Mouse (Mus musculus): ENCODE results near the gene BC052040. TPM values are rescaled to one million over a fixed set of nuclear protein-coding genes. Genes with fewer than 3 reads are reported as not detected.
A peak's percentile ranks its signal among the peaks of the same experiment; 100 is the strongest.

The BC052040 gene
- total RNA-seq, 2 experiments from 2014 or later, result 7.4 to 7.6 TPM

DNA sequence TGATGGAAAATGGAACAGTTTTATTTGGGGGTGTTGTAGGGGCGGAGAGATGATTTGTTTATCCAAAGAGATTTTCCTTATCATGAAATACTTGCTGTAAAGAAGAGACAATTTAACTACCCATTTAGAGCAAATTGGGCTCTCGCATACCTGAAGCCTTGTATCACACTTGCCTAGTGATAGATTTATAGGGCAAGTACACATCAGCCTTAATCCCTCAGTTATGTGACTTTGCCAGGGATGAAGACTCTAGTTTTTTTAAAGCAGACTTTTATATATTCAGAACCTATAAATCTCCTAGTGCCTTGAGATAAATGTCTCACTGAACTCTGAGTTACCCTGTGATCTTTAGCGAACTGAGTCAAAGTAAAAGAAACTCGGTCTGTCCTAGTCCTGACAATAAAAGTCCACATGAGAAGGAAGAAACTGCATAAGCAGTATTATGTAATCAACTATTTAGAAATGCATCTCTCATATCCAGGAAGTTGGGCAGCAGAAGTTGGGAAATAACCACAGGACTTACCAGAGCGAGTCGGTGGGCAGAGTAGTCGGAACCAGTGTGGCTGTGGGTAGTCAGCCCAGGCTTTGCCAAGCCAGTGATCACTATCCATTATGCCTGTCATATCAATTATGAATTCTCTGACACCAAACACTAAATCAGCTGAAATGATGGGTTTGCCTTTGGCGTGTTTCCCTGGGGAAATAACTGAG is 183.2 kb downstream of the BC052040 start:
- DNase-seq (ENCODE audit: low spot score in 2 of 2), result no peak

DNA sequence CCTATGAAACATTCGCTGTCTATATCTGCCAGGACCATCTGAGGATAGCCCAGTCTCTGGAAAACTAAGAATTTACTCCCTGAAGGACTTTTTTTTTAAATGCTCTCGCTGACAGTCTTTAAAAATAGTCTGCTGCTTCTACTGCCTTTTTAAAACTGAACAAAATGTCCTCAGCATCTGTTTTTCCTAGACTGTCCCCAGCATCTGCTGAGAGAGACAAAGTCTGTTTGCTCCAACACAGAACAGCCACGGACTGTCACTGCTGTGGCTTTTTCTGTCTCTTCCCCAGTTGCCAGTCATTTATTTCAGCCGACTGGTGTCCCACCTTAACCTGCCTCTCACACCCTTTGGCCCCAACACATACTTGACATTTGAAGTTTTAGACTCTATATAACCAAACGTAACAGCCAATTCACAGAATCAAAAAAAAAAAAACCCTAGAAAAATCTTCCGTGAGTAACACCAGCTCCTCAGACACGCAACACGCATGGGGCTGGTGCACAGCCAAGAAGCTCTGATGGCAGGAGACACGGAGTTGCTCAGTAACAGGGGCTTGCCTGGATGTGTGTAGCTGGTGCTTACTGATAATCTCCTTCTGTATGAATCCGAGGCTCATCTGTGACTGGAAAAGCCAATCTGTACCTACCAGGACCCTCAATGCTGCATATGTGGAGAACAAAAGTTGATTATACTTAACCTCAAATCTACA is 188.2 kb downstream of the BC052040 start:
- DNase-seq (ENCODE audit: low spot score in 2 of 2), result peak; percentile 12 to 38

DNA sequence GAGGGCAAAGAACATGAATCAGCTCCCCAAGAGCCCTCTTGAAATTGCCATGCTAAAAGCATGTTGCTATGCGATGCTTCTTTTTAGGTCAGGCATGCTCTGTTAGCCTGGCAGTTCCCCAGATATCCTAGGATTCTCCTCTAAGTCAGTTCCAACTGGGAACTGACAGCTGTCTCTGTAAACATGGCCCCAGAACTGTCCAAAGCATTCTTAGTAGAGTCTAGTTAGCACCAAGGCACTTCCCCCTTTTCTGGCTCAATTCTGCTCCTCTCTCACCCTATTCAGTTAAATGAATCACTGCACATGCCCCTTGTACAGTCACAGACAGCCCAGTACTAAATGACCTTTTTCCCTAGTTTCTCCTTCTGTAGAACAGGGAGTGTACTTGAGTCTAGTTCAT is 191.2 kb downstream of the BC052040 start:
- no peak for DNase-seq (ENCODE audit: low spot score in 2 of 2)

DNA sequence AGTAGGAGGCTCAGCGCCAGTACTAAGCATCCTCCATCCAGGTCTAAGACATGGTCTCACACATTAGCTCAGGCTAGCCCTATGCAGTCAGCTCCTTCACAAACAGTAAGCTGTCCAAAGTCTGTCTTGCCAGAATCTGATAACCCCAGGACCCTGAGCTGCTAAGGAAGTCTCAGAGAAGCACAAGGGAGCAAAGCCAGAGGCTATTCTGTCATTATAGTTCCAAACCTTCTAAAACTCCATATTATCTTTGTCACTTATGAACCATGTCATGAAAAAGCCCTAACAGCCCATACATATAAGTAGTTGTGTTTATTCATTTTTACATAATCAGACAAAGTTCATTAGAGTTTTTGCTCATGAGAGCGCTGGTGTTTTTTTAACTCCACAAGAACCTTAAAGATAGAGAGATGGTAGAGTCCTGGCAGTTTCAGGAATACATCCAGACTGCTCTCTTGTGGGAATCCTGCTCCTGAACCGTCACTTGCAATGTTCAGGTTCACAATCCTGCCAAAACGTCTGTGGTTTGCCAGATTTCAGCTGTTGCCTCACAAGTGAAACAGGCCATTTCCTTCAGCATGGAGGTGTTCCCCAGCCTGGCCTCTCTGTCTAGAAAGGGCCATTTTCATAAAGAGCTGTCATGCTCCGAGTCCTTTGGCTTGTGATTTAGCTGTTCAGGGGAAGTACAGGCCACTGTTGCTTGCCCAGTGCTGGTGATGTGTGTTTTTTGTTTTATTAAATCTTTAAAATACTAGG is 192.8 kb downstream of the BC052040 start:
- no peak for DNase-seq (ENCODE audit: low spot score in 2 of 2)

DNA sequence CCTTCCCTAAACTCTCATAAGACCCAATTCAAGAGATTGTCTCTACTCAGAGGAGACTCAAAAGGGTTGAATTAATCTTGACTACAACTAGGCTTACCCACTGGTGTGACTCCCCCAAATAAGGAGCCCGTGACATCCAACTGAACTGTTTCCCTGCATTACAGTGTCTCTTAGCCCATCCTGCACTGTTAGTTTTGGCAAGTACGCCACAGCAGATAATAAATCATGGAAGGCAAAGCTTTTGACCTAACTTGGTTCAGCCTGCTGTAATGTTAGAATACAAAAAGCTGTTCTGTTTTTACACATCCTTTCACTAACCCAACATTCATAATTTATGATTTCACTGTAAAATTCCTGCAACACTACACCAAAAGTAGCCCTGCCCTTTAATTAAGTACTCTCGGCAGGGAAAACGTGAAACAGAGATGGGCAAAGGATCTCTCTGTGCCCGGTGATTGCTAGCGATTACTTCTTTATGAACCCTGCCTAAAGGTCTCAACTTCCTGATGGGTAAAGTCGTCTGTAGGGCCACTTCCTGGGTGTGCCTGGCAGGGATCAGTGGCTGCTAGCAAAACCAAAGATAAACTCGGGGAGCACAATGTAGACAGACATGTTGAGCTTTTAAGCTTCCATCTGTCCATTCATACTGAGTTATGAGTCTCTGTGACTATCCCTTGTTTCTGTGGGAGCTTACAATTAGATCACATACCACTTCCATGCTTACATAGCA is 194.1 kb downstream of the BC052040 start:
- DNase-seq (ENCODE audit: low spot score in 2 of 2), result no peak

DNA sequence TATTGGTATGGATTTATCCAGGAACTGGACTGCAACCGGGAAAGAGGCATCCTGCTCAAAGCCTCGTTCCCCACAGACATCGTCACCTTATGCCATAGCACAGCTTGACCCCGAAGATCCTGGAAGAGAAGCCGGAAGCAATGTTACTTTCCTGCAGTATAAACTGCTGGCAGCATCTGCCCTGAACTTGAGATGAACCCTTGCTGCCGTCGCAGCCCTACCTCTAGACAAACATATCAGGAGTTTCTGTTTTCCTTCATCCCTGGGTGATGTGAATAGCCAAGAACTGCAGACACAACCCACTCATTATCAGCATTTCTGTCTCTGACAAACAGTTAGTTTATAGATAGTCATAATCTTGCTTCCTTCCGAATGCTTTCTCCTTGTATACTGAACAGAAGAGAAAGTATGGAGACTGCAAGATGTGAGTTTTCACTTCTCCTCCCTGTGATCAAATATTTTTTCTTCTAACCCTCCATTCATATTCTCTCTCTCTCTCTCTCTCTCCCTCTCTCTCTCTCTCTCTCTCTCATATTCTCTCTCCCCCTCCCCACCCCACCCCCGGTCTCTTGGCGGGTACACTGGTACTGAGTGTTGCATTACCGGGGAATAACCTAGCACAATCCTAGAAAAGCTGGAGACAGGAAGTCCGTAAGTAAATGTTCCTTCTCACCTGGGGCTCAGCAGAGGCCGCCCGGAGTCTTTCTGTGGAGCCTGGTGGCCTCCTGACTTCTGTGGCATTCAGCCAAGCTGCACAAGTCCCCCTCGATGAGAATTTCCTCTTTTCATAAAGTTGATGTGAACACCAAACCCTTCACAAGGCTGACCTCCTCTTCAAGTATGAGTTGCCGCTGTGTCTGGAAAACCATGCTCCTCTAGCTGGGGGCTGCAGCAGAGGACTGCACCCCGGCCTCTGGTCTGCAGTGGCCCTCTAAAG is 195.7 kb downstream of the BC052040 start:
- DNase-seq (ENCODE audit: low spot score in 2 of 2), result no peak

DNA sequence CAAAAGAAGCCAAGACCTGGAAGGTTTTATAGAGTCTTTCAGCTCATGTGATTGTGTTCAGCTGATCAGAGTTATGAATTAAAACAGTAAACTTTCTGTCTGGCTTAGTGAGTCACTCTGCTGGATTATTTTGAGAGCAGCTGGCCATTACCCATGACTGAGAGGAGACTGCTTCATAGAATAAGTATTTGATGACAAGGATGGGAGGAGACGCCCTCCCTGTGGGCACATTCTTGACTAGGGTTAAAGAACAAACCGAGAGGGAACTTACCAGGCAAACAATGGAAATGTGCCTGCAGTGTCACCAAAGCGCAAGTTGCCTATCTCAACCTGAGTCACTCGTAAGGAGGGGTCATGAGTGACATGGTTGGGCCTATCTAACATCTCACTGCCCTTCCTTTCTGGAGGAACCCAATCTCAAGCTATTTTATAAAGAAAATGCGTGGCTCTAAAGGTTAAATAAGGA is 199.1 kb downstream of the BC052040 start:
- no peak for DNase-seq (ENCODE audit: low spot score in 2 of 2)

DNA sequence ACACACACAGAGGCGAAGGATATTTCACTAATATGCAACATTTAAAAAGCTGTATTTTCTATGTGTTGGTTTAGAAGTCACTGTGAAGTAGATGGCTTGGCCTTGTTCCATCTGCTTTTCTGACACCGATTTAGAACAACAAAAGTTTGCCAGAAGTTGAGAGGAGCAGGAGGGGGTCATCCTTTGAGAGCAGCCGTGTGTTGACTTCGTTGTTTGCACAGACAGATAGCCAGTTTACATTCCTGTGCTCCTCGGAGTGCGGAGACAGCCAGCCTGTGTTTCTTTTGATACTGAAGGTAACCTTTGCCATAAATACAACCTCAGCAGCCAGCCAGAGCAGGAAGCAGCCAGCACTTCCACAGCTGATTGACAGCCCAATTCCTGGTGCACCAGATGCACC is 204.2 kb downstream of the BC052040 start:
- DNase-seq (ENCODE audit: low spot score in 2 of 2), result no peak

DNA sequence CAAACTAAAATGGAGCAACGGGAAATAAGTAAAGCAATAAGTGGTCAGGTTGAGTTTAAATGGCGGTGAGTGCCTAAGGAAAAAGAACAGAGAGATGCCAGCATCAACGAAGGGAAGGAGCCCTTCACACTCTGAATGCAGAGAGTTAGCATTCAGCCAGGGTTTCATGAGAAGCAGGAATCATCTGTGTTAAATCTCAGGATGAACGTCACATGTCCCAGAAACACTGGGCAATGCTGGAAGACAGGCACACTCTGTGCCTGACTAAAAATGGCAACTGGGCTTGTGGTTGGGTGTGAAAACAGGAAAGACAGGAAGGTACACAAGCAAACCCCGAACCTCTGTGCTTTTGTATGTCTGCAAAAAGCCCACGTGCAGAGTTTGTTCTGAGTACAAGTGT is 217.3 kb downstream of the BC052040 start:
- no peak for DNase-seq (ENCODE audit: low spot score in 2 of 2)

DNA sequence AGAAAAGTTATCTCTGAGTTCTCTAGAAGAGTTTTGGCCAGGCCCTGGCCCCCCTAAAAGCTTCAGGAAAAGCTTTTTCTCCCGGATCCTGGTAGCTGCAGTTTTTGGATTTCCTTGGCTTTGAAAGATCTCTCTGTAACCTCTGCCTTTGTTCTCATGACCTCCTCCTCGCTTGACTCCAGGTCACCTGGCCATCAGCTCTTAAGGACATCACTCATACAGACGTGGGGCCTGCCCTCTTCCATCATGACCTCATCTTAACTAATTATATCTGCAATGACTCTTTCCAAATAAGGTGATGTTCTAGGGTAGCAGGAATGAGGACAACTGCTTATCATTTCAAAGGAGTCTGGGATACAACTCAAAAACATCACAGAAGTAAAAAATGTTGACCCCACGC is 226.9 kb downstream of the BC052040 start:
- no peak for DNase-seq (ENCODE audit: low spot score in 2 of 2)

DNA sequence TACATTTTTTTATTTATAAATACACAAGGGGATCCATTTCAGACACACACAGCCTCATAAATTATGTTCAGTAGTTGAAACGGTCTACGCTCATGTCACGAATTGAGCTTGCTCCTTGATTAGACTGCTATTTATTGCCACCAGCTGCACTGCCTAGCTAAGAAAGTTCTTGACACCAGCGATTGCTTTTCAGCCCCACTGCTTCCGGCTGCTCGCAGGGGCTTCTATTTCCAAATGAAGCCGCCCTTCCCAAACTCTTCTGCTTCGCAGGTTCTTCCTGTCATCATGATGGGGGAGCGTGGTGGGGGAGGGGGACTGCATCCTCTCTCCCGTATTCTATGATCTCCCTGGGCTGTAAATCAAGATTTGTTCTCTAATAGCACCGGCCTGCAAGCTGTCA is 231.8 kb downstream of the BC052040 start:
- DNase-seq (ENCODE audit: low spot score in 2 of 2), result no peak

DNA sequence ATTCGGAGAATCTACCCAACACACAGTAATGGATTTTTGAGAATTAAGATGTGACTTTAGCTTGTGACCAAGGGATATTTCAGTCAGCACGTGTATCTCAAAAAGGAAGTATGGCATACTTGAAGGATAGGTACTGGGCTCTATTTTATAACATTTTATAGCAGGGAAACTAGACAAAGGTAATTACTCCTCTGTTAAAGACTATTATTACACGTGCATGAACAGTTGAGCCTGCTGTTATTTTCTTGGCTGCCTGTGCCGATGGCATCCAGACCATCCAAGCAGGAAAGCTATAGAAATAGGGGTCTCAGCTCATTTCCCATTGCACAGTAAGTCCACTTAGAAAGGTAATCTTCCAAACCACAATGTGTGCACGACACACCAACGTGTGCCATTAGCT is 232.2 kb downstream of the BC052040 start:
- no peak for DNase-seq (ENCODE audit: low spot score in 2 of 2)

DNA sequence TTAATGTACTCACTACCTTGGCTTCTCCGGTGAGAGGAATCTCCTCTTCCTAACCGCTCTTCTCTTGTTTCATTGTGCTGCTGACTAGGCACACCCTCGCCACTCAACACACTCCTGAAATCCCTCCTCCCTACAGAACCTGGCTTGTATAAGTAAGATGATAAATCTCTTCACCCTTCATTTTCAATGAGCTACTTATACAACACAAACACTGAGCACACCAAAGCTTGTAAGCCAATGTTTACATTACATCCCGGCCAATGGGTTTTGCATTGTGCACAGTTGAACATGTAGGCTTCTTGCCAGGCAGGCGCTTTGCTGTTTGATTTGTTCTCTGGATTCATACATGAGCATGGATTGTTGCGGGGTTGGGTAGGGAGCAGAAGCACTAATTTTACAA is 236.4 kb downstream of the BC052040 start:
- DNase-seq (ENCODE audit: low spot score in 2 of 2), result no peak

DNA sequence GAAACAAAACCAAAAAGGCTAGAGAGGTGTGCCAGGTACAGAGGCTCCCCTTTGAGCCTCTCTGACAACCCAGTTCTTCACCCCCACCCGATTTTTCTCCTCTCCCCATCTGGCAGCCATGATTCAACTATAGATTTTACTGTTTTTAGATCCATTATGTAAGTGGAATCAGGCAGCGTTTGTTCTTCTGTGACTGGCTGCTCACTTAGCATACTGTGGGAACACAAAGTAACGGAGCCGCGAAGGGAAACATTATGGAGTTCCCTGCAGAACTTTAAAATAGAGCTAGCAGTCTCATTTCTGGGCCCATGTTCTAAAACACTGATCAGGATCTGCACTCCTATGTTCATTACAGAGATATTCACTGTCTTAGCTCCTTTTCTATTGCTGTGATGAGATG is 240.8 kb downstream of the BC052040 start:
- DNase-seq (ENCODE audit: low spot score in 2 of 2), result peak; percentile 35 to 75

Small RNA genes lying within 50 kb of the gene (microRNA-seq; reads per million reads assigned to microRNA genes)
- gene Mir1951, result 0.20 to 0.25 reads per million in 2 experiments

All from layer of hippocampus, adult 18-20 months (tissue).